Mouse (Mus musculus) MEL (cell line): ENCODE data around the gene Klf11. TPM values are rescaled to one million over a fixed set of nuclear protein-coding genes. Genes with fewer than 3 reads are reported as not detected.
A peak's percentile ranks its signal among the peaks of the same experiment; 100 is the strongest.

Experiments used
- DNase-seq: peaks from one replicate; pipeline ENCODE4 v3.0.0; 2011; ENCODE audit warnings: low read depth, low spot score
- H3K27ac ChIP-seq: 2 replicates; pipeline ENCODE4 v1.5.1; 2012; ENCODE audit warnings: low read depth, mild to moderate bottlenecking, control low read depth, low read length, moderate library complexity; ENCODE audit not compliant: control insufficient read depth
- H3K27me3 ChIP-seq, 2 experiments: fragments of 150-350 bp in 1 of 2; sonication (generic) in 1 of 2; 2 replicates each; pipeline ENCODE4 v1.6.1; 2012; ENCODE audit warnings: low read length in 2 of 2, mild to moderate bottlenecking in 2 of 2, improper control_type of control experiment in 1 of 2, moderate library complexity in 1 of 2; ENCODE audit not compliant: insufficient read depth in 2 of 2, control insufficient read depth in 1 of 2
- H3K36me3 ChIP-seq, 2 experiments: 2 replicates each; pipeline ENCODE4 v1.6.1; 2012 to 2014; ENCODE audit warnings: low read length in 2 of 2, improper control_type of control experiment in 1 of 2, inconsistent platforms in 1 of 2, mild to moderate bottlenecking in 1 of 2; ENCODE audit not compliant: insufficient read depth in 2 of 2, control insufficient read depth in 1 of 2
- H3K4me1 ChIP-seq, 2 experiments: fragments of 150-350 bp in 1 of 2; sonication (generic) in 1 of 2; 2 replicates each; pipeline ENCODE4 v1.6.1; 2012; ENCODE audit warnings: low read length in 2 of 2, improper control_type of control experiment in 1 of 2, mild to moderate bottlenecking in 1 of 2; ENCODE audit not compliant: insufficient read depth in 2 of 2, control insufficient read depth in 1 of 2
- H3K4me3 ChIP-seq, 2 experiments: fragments of 150-350 bp in 1 of 2; sonication (generic) in 1 of 2; 2 replicates each; pipeline ENCODE4 v1.5.1; 2012; ENCODE audit warnings: low read depth in 2 of 2, low read length in 2 of 2, mild to moderate bottlenecking in 2 of 2, moderate library complexity in 2 of 2, control low read depth in 1 of 2, improper control_type of control experiment in 1 of 2; ENCODE audit not compliant: control insufficient read depth in 1 of 2, insufficient read depth in 1 of 2
- H3K79me2 ChIP-seq: 2 replicates; pipeline ENCODE4 v1.6.1; 2012; ENCODE audit warnings: mild to moderate bottlenecking, low read length, moderate library complexity; ENCODE audit not compliant: control insufficient read depth, poor library complexity, insufficient read depth
- H3K9ac ChIP-seq: 2 replicates; pipeline ENCODE4 v1.6.1; 2012; ENCODE audit warnings: low read depth, mild to moderate bottlenecking, control low read depth, low read length, moderate library complexity; ENCODE audit not compliant: control insufficient read depth, poor library complexity, severe bottlenecking
- H3K9me3 ChIP-seq: fragments of 150-350 bp; sonication (generic); replicated peaks from 2 replicates; pipeline ENCODE4 v1.6.1; 2012; ENCODE audit warnings: mild to moderate bottlenecking, low read length, improper control_type of control experiment, moderate library complexity; ENCODE audit not compliant: insufficient read depth
- CHD2 ChIP-seq: IDR thresholded peaks from 2 replicates; pipeline ENCODE4 v1.6.1; 2011; ENCODE audit warnings: low read length, improper control_type of control experiment
- CTCF ChIP-seq, 3 experiments: IDR thresholded peaks in 2 of 3; conservative IDR thresholded peaks in 1 of 3; 2 replicates each; pipeline ENCODE4 v1.5.1; 2011 to 2012; ENCODE audit warnings: low read length in 3 of 3, low read depth in 2 of 3, mild to moderate bottlenecking in 2 of 3, improper control_type of control experiment in 1 of 3, inconsistent platforms in 1 of 3, mixed read lengths in 1 of 3, moderate library complexity in 1 of 3; ENCODE audit not compliant: control insufficient read depth in 1 of 3, insufficient read depth in 1 of 3, poor library complexity in 1 of 3, severe bottlenecking in 1 of 3
- ELF1 ChIP-seq: IDR thresholded peaks from 2 replicates; pipeline ENCODE4 v1.6.1; 2014; ENCODE audit warnings: low read depth, mild to moderate bottlenecking, inconsistent platforms, low read length, improper control_type of control experiment, moderate library complexity
- MAFK ChIP-seq: IDR thresholded peaks from 2 replicates; pipeline ENCODE4 v1.6.1; 2011; ENCODE audit warnings: low read depth, mild to moderate bottlenecking, low read length, improper control_type of control experiment, borderline replicate concordance
- MEF2A ChIP-seq: IDR thresholded peaks from 2 replicates; pipeline ENCODE4 v1.6.1; 2014; ENCODE audit warnings: low read depth, mild to moderate bottlenecking, inconsistent platforms, low read length, improper control_type of control experiment; ENCODE audit not compliant: poor library complexity, insufficient replicate concordance, severe bottlenecking; ENCODE audit errors: extremely low read depth
- MXI1 ChIP-seq: IDR thresholded peaks from 2 replicates; pipeline ENCODE4 v1.6.1; 2011; ENCODE audit warnings: mild to moderate bottlenecking, low read depth, low read length, improper control_type of control experiment
- MYB ChIP-seq: IDR thresholded peaks from 2 replicates; pipeline ENCODE4 v1.6.1; 2011; ENCODE audit warnings: mild to moderate bottlenecking, low read depth, low read length, improper control_type of control experiment
- POLR2A ChIP-seq, 2 experiments: IDR thresholded peaks; 2 replicates each; pipeline ENCODE4 v1.6.1; 2011 to 2012; ENCODE audit warnings: low read length in 2 of 2, mild to moderate bottlenecking in 2 of 2, control low read depth in 1 of 2, improper control_type of control experiment in 1 of 2, low read depth in 1 of 2, moderate library complexity in 1 of 2; ENCODE audit not compliant: control insufficient read depth in 1 of 2, insufficient read depth in 1 of 2, poor library complexity in 1 of 2
- POLR2AphosphoS2 ChIP-seq: IDR thresholded peaks from 2 replicates; pipeline ENCODE4 v1.6.1; 2011; ENCODE audit warnings: low read length, improper control_type of control experiment
- TAL1 ChIP-seq: IDR thresholded peaks from 2 replicates; pipeline ENCODE4 v1.6.1; 2012; ENCODE audit warnings: mild to moderate bottlenecking, inconsistent platforms, low read length, moderate library complexity, mixed read lengths
- USF2 ChIP-seq, 2 experiments: IDR thresholded peaks; 2 replicates each; pipeline ENCODE4 v1.6.1; 2011 to 2012; ENCODE audit warnings: improper control_type of control experiment in 2 of 2, low read length in 2 of 2, borderline replicate concordance in 1 of 2, inconsistent platforms in 1 of 2, low read depth in 1 of 2, mild to moderate bottlenecking in 1 of 2; ENCODE audit not compliant: insufficient read depth in 1 of 2
- ZKSCAN1 ChIP-seq: IDR thresholded peaks from 2 replicates; pipeline ENCODE4 v1.6.1; 2012; ENCODE audit warnings: low read depth, mild to moderate bottlenecking, inconsistent platforms, low read length, improper control_type of control experiment, moderate library complexity
- polyA plus RNA-seq, 2 experiments: library from polyadenylated mRNA; stranded (reverse) in 1 of 2; unstranded in 1 of 2; fragments of >175 nt in 1 of 2; fragments of >200 nt in 1 of 2; gene quantifications; 2 replicates each; pipeline versions ENCODE4 v1.2.1 to v1.2.4; 2012; ENCODE audit warnings: low replicate concordance in 2 of 2, low read depth in 1 of 2; ENCODE audit not compliant: insufficient read length in 2 of 2, insufficient read depth in 1 of 2, missing spikeins in 1 of 2
- total RNA-seq: library from RNA; depleted of rRNA; stranded (reverse); fragments of 300-350 nt; gene quantifications from 2 replicates; pipeline ENCODE4 v1.2.3, GENCODE M21; 2012

Klf11 gene
- total and polyA plus RNA-seq, 3 experiments: 2.4 to 7.2 TPM; not detected in 1

- no peak overlapping the region for H3K27ac ChIP-seq
- no peaks in the 10 kb centered on the region for H3K36me3 ChIP-seq
- no peak for DNase-seq
- no peaks in the 10 kb centered on the region for H3K9me3 ChIP-seq
- H3K79me2 ChIP-seq: no peaks in the 10 kb centered on the region
- H3K27me3 ChIP-seq: peaks cover 0 to 6% of the 10 kb centered on the region in 2 experiments; a peak in 1 of 4 replicates
- no peak overlapping the region for H3K9ac ChIP-seq
- TF ChIP-seq CTCF (IDR thresholded peaks at IDR 0.05 in 2 of 3, conservative IDR thresholded peaks at IDR 0.05 in 1 of 3; ENCODE audit: control insufficient read depth in 1 of 3, insufficient read depth in 1 of 3, low read depth in 2 of 3, low read length in 3 of 3, poor library complexity in 1 of 3, severe bottlenecking in 1 of 3): peak in 2 of 3 experiments; percentile 1 to 36; a peak in 3 of 6 replicates
- TF ChIP-seq MAFK: no peak
- no peaks in the 10 kb centered on the region for H3K4me1 ChIP-seq
- no peak overlapping the region for H3K4me3 ChIP-seq
Measured at GRCm38 (mm10) chr12:24680492-24681285, 29.6 kb downstream of the Klf11 start.

GRCm38 (mm10) chr12:24681286-24682023 lies 30.4 kb downstream of the Klf11 start, which contains the start of gene Cys1:
TSS of gene Cys1 (minus strand) at chr12:24681813.
- H3K9ac ChIP-seq: no peak within 1 kb of the TSS
- no peak for DNase-seq
- no peaks in the 10 kb centered on the region for H3K36me3 ChIP-seq
- H3K27me3 ChIP-seq: peaks cover 0 to 8% of the 10 kb centered on the region in 2 experiments; a peak in 2 of 4 replicates
- no peak for TF ChIP-seq MYB
- TF ChIP-seq POLR2A (IDR thresholded peaks at IDR 0.05; ENCODE audit: control insufficient read depth in 1 of 2, insufficient read depth in 1 of 2, low read depth in 1 of 2, low read length in 2 of 2, poor library complexity in 1 of 2): no peak
- no peak for TF ChIP-seq TAL1
- no peak for TF ChIP-seq MAFK
- no peak for TF ChIP-seq MEF2A
- no peak for TF ChIP-seq POLR2AphosphoS2
- no peak for TF ChIP-seq ZKSCAN1
- no peak for TF ChIP-seq CHD2
- TF ChIP-seq USF2 (IDR thresholded peaks at IDR 0.05; ENCODE audit: borderline replicate concordance in 1 of 2, insufficient read depth in 1 of 2, low read depth in 1 of 2, low read length in 2 of 2): no peak
- no peak for TF ChIP-seq ELF1
- no peak for TF ChIP-seq MXI1
- H3K27ac ChIP-seq: no peak within 1 kb of the TSS
- no peaks in the 10 kb centered on the region for H3K9me3 ChIP-seq
- H3K4me3 ChIP-seq: no peak within 1 kb of the TSS
- H3K4me1 ChIP-seq: no peaks in the 10 kb centered on the region
- no peaks in the 10 kb centered on the region for H3K79me2 ChIP-seq
